Mouse (Mus musculus): ENCODE data around the gene Tmem114. TPM values are rescaled to one million over a fixed set of nuclear protein-coding genes. Genes with fewer than 3 reads are reported as not detected.

Tmem114 gene
- total RNA-seq (2022) = 1 to 10 TPM; 3.9 to 5.6 (median 4.4) TPM

GRCm38 (mm10) chr16:8424971-8425330 is at the start of gene Tmem114:
Tmem114 (minus strand) TSS chr16:8425136.
- no peak for DNase-seq (ENCODE audit: low spot score in 2 of 2)

DNA sequence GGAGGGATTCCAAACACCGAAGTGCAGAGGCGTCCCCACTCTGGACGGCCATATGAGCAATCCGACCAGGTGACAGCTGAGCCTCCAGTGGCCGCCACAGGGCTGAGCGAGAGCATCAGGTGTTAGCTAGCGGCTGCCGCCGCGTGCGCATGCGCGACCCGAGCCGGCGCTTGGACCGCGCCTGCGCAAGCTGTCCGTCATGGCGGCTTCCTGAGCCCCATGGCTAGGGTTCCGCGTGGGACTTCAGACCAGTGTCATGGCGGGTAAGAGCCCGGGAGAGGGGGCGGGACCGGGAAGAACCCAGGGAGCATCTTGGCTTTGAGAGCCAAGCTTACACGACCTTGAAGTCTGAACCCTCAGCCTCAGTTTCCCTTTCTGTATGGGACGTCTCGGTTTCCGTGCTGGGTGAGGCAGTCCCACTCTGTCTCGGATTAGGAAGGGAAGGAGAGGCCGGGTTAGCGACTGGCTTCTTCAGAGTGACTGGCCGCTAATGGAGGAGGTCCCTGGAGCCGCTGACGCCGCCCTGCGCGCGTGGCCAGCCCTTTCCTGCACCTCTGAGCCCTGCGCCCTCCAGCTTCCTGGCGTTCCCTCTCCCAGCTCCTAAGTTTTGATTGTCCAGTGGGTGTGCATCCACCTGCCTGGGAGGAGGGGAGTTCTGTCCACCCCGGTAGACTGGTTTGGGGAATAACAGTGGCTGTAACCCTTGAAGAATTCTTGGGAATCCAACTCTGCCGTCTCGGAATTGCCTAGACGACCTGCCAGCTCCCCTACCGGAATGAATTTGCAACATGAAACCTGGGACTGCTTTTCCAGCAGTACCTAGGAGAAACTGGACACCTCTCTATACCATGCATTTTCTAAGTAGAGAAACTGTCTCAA is 45.9 kb upstream of the Tmem114 start, which contains the start of gene Mettl22:
Gene Mettl22 (plus strand): TSS at position 186 of the 879 bp plus-strand sequence.
- peak; percentile 87 to 90 for DNase-seq (ENCODE audit: low spot score in 2 of 2)

- DNase-seq (ENCODE audit: low spot score in 2 of 2) = no peak
Measured at GRCm38 (mm10) chr16:8470132-8470531, 45.2 kb upstream of the Tmem114 start.

- peak in 1 of 2 experiments; percentile 42 for DNase-seq (ENCODE audit: low spot score in 2 of 2)
Measured at GRCm38 (mm10) chr16:8459098-8459497, 34.2 kb upstream of the Tmem114 start.

GRCm38 (mm10) chr16:8458391-8458790 is 33.5 kb upstream of the Tmem114 start:
- DNase-seq (ENCODE audit: low spot score in 2 of 2) = no peak

DNA sequence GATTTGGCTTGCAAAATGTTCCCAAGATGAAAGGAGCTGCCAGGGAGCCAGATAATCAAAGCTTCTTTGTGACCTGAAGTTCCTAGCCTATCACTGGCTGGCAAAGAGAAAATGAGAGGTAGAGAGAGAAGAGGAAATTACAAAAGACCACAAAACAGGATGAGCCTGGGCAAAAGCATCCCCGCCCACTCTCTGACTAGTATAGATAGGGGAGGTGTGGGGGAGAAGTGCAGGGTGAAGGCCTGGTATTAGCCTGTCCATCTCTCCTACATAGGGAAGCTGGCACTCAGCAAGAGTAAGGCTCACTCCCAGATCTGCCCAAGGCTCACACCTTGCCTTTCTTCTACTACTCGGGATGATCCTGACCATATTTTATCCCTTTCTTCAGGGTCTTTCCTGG is 30.3 kb upstream of the Tmem114 start:
- no peak for DNase-seq (ENCODE audit: low spot score in 2 of 2)

- DNase-seq (ENCODE audit: low spot score in 2 of 2) = no peak
Measured at GRCm38 (mm10) chr16:8453301-8453700, 28.4 kb upstream of the Tmem114 start.

GRCm38 (mm10) chr16:8446256-8446655 is 21.3 kb upstream of the Tmem114 start:
- no peak for DNase-seq (ENCODE audit: low spot score in 2 of 2)

GRCm38 (mm10) chr16:8444911-8445310 is 20.0 kb upstream of the Tmem114 start:
- DNase-seq (ENCODE audit: low spot score in 2 of 2) = no peak

- no peak for DNase-seq (ENCODE audit: low spot score in 2 of 2)
Measured at GRCm38 (mm10) chr16:8432616-8433015, 7.7 kb upstream of the Tmem114 start.

DNA sequence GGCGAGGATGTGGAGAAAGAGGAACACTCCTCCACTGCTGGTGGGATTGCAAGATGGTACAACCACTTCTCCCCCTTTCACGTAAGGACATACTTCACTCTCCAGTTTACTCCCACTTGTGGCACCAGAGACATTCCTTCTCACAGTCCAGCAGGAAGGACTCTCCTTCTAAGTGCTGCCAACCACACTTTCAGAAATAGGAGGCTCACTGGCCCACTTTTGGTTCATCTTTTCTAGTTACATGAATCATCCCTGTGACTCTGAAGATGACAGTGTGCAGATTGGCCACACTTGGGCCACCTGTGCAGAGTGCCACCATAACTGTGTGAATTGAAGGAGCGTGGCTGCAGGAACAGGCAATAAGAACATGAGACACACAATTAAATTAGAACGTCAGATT is 4.6 kb upstream of the Tmem114 start:
- no peak for DNase-seq (ENCODE audit: low spot score in 2 of 2)

DNA sequence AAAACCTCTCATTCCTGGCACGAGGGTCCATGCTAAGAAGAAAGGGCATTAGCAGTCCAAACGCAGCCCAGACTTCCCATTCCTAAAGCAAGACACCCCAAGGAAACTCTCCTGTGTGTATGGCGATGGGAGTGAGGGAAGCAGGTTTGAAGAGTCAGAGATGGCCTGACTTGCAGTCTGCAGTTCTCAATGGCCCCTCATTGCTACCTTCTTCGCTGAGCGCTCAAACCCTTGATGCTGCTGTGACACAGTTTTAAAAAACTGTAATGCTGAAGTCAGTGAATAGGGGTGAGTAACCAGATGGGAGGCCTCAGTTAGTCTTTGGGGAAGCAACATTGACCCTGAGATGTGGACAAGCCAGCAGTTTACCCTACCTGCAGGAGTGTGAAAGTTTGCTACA is 800 bp upstream of the Tmem114 start:
- no peak for DNase-seq (ENCODE audit: low spot score in 2 of 2)

- peak; percentile 44 to 67 for DNase-seq (ENCODE audit: low spot score in 2 of 2)
Measured at GRCm38 (mm10) chr16:8424161-8424970, 570 bp downstream of the Tmem114 start.

DNA sequence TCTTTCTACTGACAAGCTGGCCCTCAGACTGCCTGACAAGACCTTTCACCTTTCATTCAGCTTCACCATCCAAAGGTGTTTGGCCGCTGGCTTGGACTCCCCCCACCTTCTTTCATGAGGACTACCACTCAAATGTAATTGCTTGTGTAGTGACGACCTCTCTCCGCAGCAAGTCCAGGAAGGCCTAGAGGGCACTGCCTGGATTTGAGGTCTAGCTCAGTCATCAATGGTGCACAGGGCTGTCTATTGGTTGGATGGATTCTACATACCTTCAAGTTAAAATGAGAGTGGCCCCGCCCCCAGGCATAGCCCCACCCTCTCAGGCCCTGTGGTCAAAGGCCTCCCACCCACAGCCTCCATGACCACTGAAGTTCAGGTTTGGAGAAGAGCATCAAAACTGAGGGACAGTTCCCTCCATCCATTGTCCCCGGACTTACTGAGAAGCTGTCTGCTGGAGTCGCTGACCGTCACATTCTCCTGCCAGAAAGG is 1.3 kb downstream of the Tmem114 start:
- no peak for DNase-seq (ENCODE audit: low spot score in 2 of 2)

GRCm38 (mm10) chr16:8420842-8421241 is 4.1 kb downstream of the Tmem114 start:
- DNase-seq (ENCODE audit: low spot score in 2 of 2) = no peak

DNA sequence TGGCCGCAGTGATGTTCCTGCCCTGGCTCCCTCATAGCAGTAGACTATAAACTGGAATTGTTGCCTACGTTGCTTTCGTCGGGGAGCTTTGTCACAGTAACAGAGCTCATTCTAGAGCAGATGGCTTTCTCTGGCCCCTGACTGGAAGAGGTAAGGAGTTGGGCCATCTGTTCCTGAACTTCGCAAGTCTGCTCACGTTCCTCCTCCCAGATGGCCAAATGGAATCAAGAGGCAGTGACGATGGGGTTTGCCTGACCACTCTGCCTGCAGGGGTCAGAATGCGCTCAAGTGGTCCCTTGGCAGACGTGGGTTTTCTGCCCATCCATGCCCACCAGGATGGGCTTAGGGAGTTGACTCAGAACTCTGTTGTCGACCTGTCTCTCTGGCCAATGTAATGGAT is 4.6 kb downstream of the Tmem114 start:
- no peak for DNase-seq (ENCODE audit: low spot score in 2 of 2)

- no peak for DNase-seq (ENCODE audit: low spot score in 2 of 2)
Measured at GRCm38 (mm10) chr16:8419666-8420065, 5.3 kb downstream of the Tmem114 start.

DNA sequence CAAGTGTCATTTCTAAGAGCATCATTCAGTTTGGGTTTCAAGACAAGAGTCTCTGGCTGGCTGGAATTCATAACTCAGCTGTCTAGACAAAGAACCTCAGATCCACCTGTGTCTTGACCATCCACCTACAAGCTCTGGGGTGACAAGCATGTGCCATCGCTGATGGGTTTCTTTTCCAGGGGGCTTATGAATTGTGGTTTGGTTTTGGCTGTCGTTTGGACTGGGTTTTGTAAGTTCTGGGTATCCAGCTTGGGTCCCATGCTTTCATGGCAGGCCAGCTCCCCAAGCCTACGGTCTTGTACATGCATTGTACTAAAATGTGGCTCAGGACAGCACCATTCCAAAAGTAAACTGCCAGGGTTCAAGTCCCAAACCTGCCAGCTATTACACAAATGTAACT is 6.8 kb downstream of the Tmem114 start:
- DNase-seq (ENCODE audit: low spot score in 2 of 2) = no peak

GRCm38 (mm10) chr16:8417011-8417720 is 7.8 kb downstream of the Tmem114 start:
- DNase-seq (ENCODE audit: low spot score in 2 of 2) = no peak

DNA sequence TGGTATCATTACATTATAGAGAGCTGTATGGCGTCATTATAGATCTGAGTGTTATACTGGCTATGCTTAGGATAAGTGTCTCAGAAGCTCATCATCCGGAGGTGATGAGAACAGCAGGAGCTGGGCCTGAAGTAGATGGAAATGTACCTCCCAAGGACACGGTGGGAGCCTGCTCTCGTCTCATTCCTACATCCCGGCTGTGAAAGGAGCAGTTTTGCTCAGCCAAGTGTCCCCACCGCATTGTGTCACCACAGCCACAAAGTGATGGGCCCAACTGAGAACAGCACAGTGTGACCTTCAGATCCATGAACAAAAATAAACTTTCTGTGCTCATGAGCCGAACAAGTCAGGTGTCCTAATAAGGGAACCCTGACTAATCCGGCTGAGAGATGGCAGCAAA is 8.9 kb downstream of the Tmem114 start:
- DNase-seq (ENCODE audit: low spot score in 2 of 2) = no peak

GRCm38 (mm10) chr16:8413441-8413840 is 11.5 kb downstream of the Tmem114 start:
- no peak for DNase-seq (ENCODE audit: low spot score in 2 of 2)

GRCm38 (mm10) chr16:8412213-8412612 is 12.7 kb downstream of the Tmem114 start:
- DNase-seq (ENCODE audit: low spot score in 2 of 2) = no peak
